Mouse (Mus musculus): ENCODE measurements around the gene Gstt4. TPM values are rescaled to one million over a fixed set of nuclear protein-coding genes. Genes with fewer than 3 reads are reported as not detected.
"Not testable (repeated sequence)": the region's sequence is repeated elsewhere in the genome, so short reads cannot be mapped to it uniquely, and the experiment has no call there.

Gstt4 gene
- total RNA-seq, 2 experiments from 2014 or later, result not detected

DNA sequence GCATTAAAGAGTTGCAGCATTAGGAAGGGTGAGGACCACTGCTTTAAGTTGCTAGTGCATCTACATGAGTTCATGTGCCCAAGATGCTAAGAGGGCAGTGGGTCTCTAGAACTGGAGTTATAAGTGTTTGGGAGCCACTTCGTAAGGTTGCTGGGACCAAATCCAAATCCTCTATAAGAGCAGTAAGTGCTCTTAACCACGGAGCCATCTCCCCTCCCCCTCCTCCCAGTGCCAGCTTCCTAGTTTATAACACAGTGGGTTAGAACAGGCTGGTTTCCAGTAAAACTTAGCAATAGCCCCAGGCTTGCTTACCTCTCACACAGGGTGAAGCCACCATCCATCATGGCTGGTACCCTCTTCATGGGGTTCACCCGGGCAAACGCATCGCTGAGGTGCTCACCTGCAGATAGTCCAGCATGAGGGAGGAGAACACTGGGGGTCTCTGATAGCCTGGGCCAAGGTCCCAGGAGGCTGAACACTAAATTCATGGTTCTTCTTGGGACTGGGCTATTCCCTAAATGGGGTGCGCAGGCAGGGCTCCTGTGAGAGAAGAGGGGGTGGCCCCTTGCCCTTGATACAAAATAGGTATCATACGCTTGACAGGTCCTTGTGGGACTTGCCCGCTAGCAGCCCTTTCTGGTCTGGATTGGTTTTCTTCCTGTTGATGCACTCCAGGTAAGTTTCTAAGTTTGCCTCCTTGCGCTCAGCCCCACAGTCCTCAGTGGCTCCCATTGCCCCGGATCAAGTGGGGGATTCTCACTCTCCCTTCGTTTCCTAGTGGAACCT lies 25.4 kb downstream of the Gstt4 start:
- ATAC-seq (replicated peaks; ENCODE audit: low FRiP score, poor library complexity, severe bottlenecking), result no peak

DNA sequence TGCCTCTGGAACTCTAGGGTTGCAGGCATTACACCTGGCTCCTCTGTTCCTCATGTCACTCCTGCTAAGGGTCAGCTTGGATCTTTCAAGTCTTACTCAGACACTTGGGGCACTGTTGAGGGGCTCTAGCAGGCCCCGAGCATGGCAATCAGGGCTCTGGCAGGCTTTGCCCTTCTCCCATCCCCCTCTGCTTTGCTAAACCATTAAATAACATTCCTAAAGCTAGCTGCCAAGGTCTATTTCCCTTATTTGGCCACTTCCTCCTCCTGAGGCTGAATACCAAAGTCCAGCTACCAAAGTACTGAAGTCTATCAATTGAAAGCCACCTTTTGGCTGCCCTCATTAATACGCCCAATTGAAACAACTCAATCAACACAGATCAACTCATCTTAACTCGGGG lies 27.5 kb downstream of the Gstt4 start:
- ATAC-seq (replicated peaks; ENCODE audit: low FRiP score, poor library complexity, severe bottlenecking), result no peak

DNA sequence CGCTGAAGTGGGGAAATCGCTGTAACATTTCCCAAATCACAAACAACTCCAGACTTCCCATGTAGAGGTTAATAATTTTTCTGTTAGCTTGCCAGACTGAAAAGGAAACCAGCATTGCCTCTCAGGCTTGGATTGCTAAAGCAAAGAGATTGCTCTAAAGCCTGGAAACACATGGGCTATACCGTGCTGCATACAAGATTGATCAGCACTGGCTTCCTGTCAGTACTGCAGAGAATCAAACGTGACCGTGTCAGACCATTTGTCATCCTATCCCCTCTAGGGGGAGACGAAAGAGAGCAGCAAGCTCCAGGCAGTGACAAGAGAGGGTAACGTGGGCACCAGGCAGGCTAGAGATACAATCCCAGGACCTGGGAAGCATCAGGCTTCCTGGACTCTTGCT lies 31.6 kb downstream of the Gstt4 start:
- ATAC-seq (replicated peaks; ENCODE audit: low FRiP score, poor library complexity, severe bottlenecking), result no peak

DNA sequence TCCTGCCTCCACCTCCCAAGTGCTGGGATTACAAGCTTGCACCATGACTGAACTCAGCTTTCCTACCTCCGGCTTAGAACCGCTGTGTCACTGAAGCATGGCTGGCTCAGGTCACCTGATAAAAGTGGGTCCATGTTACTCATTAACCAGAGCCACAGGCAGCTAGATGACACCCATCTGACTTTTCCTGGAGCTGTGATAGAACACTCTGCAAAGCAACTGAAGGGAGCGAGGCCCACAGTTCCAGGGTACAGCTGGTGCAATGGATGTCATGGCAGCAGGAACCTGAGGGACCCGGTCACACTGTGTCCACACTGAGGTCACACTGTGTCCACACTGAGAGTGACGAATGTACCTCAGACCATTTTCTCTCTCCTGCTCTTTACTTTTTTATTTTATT lies 32.5 kb downstream of the Gstt4 start:
- no peak for ATAC-seq (replicated peaks; ENCODE audit: low FRiP score, poor library complexity, severe bottlenecking)

DNA sequence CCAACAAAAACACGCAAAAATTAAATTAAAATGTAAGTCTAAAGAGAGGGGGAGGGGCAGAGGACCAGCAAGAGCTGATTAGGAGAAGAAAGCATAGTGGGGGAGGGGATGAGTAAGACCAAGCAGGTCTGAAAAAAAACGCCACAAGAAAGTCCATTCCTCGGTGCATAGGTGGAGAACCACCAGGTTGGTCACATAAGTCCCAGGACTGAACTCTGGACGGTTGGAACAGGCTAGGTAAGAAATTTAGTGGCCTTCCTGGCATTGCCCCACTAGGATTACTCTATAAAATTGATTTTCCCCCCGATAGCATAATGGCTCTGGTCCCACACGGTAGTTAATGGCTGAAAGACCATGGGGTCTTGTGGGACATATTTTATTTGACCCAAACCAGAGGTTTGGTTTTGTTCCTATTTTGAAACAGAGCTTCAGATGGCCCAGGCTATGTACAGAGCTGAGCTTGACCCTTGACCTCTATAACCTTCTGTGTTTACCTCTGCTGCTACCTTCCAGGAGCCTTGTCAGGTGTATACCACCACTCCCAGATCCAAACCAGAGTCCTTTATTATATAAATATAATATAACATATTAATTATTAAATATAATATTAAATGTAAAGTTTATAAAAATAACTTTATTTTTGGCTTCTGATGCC lies 33.1 kb downstream of the Gstt4 start:
- ATAC-seq (replicated peaks; ENCODE audit: low FRiP score, poor library complexity, severe bottlenecking), result no peak

DNA sequence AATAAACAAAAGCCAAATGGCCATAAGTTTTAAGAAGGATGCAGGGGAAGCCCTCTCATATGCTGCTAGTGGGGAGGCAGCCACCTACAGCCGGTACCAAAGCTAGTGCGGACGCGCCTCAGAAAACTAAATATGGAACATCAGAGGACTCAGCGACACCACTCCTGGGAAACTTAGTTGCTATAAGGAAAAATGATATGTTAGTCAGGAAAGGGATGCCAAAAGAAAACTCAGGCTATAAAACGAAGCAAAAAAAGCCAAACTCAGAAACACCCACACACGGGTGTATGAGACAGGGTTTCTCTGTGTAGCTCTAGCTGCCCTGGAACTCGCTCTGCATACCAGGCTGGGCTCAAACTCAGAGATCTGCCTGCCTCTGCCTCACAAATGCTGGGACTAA lies 34.1 kb downstream of the Gstt4 start:
- ATAC-seq (replicated peaks; ENCODE audit: low FRiP score, poor library complexity, severe bottlenecking), result no peak

DNA sequence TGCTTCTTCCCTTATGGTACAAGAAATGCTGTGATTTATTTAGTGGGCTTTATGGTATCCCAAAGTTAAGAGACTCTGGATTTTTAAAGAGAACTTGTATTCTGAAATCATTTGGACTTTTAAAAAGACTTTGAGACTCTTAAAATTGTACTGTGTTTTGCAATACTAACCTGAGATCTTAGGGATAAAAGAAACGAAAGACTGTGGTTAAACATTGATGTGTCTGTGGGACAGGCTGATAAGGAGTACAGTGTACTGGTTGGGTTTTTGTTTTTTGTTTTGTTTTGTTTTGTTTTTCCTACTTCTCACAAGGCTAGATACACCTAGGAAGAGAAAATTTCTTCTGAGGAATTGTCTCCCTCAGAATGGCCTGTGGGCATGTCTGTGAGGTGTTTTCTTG lies 36.9 kb downstream of the Gstt4 start:
- no peak for ATAC-seq (replicated peaks; ENCODE audit: low FRiP score, poor library complexity, severe bottlenecking)

DNA sequence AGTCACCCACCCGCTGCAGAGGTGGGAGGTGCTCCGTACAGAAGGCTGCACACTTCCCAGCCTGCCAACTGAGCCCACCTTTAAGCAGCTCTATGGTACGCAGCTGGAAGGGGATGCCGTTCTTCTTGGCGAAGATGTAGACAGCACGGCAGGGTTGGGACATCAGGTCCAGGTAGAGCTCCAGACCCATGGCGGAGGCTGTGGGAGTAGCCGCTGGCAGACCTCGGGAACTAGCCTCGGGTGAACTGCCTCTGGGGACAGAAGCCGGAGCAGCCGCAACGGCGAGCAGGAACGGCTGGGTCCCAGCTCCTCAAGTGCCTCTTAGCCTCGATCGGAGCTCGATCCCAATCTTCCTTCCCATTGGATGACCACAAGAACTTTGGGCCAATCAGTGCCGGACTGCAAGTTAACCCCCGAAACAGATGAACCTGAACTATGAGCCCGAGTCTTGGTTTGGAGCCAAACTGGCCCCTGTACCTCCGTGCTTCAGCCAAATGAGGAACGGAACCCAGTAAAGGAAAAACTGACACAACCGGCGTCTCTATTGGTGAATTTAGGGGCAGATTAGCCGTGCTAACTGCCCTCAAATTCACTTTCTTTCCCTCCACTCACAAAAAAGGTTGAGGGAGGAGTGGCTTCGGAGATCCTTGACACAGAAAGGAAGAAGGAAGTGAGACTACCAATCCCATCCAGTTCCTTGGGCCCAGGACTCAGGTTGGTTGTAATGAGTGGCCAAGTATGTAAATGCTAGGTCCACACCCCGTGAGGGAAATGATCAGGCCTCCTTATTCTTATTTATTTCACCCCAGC lies 41.4 kb downstream of the Gstt4 start, which contains the start of the genes Gm20441 and Gstt3:
Gm20441 (minus strand) TSS at position 186 of the 810 bp plus-strand sequence.
Gstt3 (minus strand) TSS at position 646 of the 810 bp plus-strand sequence.
- peak; percentile 26; the same call in 1 of the 2 replicates for ATAC-seq (replicated peaks; ENCODE audit: low FRiP score, poor library complexity, severe bottlenecking)

DNA sequence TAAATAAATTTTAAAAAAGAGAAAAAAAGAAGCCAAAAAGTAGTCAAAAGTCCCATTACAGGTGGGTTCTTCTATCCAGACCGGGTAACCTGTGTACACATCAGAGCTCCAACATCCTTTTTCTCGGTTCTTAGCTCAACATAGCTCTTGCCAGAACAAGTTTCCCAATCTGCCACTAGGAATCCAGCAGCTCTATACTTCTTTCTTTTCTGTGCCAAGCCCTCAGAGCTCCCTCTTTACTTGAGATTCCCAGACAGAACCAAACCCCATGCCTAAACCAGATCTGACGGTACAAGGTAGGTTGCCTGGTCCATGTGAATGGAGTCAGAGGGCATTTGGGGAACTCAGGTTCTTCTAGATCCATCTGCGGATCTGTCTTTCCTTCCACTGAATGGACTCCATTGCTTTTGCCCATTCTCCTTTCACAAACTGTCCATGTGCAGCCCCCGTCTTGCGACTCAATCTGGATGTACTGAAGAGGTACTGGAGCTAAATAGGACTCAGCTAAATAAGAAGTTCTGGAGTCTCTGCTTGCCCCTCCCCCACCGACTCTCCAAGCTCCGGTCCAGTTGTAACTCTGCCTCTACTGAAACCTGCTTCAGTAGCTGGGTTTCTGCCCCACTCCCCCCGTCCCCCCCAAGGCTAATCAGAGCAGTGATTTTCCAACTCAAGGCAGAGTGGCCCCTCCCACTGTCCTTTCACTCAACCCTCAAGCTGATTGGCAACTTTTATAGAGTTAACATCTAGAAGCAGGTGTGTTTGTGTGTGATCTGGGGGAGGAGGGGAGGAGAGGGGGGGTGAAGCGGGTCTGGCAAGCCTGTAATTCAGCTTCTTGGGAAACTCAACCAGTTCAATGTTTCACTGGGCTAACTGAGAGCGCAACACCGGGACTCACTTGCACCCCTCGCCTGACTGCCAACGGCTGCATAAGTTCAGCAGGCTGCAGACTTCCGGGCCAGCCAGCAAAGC lies 42.9 kb downstream of the Gstt4 start:
- no peak for ATAC-seq (replicated peaks; ENCODE audit: low FRiP score, poor library complexity, severe bottlenecking)

DNA sequence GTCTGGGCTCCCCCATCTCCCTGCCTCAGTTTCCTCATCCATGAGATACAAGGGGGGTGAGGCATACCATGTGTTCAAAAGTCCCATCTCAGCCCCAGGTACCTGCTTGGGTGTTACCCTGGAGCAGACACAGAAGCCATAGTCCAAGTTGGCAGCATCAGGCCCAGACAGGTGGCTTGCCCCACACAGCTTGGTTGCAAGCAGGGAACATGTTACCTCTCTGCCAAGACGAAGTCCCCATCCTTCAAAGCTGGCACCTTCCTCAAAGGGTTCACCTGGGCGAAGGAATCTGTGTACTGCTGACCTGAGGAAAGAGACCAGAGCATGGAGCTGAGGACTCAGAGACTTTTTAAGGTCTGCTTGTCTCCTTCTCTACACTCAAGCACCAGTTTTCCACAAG lies 44.5 kb downstream of the Gstt4 start:
- no peak for ATAC-seq (replicated peaks; ENCODE audit: low FRiP score, poor library complexity, severe bottlenecking)

DNA sequence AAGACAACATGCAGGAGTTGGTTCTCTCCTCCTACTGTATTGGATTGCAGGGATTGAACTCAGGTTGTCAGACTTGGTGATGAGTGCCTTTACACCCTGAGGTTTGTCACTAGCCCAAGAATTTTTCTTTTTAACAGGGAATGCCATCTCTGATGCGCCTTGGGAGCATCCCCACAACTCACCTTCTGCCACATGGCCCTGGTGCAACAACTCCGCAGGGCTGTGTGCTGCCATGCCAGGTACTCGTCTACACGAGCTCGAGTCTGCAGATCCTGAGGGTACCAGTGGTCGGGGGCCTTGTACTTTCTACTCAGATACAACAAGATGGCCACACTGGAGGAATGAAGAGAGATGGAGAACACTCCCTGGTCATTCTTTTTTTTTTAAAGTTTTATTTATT lies 45.8 kb downstream of the Gstt4 start:
- no peak for ATAC-seq (replicated peaks; ENCODE audit: low FRiP score, poor library complexity, severe bottlenecking)

DNA sequence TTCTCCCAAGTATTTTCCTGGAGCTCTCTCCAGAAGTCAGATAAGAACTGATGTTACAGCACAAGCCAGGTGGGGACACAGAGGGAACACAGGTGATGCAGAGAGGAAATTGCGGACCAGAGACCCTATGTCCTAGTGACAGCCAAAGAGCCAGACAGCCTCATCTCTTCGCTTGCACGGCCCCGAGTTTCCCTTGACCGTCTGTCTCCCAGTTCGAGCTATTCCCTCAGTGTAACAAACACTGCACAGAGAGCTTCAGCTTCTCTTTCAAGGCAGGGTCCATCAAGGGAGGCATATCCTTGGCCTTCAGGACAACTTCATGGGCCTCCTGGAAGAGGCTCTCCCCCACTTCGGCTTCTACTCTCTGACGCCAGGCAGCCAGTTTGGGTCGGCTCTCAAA lies 47.8 kb downstream of the Gstt4 start:
- ATAC-seq (replicated peaks; ENCODE audit: low FRiP score, poor library complexity, severe bottlenecking), result no peak

DNA sequence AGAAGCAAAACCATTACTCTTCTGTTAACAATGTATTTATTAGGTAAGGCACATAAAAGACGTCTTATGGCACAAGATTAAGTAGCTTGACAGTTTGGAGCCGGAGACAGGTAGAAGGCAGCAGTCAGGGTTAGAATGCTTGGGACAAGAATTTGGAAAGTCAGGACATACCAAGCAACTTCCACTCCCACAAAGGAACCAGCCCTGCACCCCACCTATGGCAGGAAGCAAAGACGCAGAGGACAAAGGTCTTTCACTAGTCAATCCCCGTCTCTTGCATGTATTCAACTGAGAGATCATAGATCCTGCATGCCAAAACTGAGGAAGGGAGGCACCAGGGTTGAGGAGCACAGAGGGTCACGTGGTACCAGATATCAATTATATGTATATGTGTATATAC lies 48.2 kb downstream of the Gstt4 start:
- ATAC-seq (replicated peaks; ENCODE audit: low FRiP score, poor library complexity, severe bottlenecking), result no peak

DNA sequence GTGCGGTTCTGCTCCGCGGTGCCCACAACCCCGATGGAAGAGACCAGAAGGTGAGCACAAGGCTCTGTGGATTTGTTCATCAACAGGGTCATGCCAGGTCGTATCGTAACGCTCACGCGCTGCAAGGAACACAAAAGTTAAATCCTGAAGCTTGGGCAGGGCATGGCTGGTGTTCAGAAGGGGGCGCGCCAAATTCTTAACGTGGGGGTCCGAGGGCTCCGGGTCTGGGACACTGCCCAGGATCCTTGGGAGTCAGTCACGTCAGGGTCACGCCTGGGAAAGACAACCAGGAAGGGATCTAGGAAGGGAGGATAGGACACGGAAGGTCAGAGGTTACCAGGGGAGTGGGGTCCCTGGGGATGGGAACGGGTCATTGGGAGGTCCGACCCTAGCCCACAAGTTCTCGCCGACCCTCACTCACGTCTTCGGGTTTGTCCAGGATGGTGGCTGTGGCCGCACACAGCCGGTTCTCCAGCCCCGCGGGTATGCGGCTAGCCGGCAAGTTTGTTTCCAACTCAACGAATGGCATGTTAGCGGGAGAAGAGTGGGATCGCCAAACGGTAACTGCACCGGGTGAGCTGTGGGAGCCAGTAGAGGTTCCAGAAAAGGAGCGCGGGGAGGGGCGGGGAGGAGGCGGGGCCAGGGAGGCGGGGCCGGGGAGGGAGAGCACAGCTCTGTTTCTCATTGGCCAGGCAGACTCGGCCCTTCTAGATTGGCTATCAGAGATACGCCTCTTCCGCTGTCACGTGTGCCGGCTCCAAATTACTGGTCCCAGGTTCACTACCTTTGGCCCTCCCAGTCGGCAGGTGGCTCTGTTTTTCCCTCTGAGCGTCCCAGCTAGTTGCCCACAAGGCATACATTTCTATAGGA lies 49.3 kb downstream of the Gstt4 start, which contains the start of gene Ddt:
Ddt (minus strand) TSS at position 620 of the 870 bp plus-strand sequence.
- ATAC-seq (replicated peaks; ENCODE audit: low FRiP score, poor library complexity, severe bottlenecking), result peak; percentile 94

DNA sequence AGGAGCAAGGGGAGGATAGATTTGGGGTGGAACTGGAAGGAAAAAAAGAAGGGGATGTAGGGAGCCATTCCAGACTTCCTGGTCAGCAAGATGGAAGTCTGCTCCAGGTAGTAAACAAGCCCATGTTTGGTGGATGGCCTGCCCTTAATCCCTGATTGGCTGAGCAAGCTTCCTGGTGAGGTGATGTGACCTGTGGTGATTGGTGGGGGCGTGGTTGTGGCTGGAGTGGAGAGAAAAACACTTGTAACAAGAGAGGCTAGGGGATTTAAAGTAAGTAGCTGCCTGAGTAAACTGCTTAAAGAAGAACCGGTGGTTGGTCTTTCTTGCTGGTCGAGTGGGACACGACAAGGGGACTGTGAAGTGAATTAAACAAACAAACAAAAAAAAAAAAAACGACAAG lies 54.6 kb downstream of the Gstt4 start:
- ATAC-seq (replicated peaks; ENCODE audit: low FRiP score, poor library complexity, severe bottlenecking), result not testable (repeated sequence)

DNA sequence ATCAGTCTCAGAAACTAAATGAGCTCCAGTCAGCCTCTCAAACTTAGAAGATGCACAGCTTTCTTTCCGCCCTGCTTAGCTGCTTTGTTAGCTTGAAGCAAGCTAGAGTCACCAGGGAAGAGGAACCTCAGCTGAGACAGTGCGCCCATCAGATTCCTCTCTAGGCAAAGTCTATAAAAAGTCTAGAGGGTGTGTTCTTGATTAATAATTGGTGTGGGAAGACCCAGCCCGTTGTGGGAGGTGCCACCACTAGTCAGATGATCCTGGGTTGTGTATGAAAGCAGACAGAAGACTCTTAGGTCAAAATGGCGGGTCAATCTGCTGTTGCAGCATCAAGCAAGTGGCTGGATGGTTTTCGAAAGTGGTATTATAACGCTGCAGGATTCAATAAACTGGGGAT lies 55.5 kb downstream of the Gstt4 start:
- no peak for ATAC-seq (replicated peaks; ENCODE audit: low FRiP score, poor library complexity, severe bottlenecking)

Measured in erythroid progenitor cell, adult 5-6 weeks (primary cell).